Comparison of ENCODE assay signal across 10 mouse cellular contexts in genomic region chr5:128809406-128809805, GRCm38 (mm10).
DNase-seq lines count a peak whose midpoint lies in the region; ATAC-seq lines count a peak whose summit lies in the region.
"Had no signal": no experiment of that assay in that cellular context is flagged by ENCODE, and none has a peak within 500 bp of the region (broad histone marks: within the 10 kb centered on the region; RNA-seq: fewer than 3 reads in every experiment).

No protein-coding gene starts in this region.

- H3K36me3 ChIP-seq in midbrain, embryonic 10.5 days = no peaks in the 10 kb centered on the region
- H3K36me3 ChIP-seq in midbrain, embryonic 13.5 days = no peaks in the 10 kb centered on the region
- H3K36me3 ChIP-seq in embryonic facial prominence, embryonic 10.5 days (replicated peaks) = no peaks in the 10 kb centered on the region
- no peaks in the 10 kb centered on the region for H3K36me3 ChIP-seq in midbrain, embryonic 16.5 days (ENCODE audit: control insufficient read depth, insufficient read depth, low read length)
- H3K36me3 ChIP-seq: embryonic facial prominence, embryonic 15.5 days; limb, embryonic 13.5 days had no signal

- peaks cover 23% of the 10 kb centered on the region for H3K4me1 ChIP-seq in midbrain, embryonic 10.5 days
- peaks cover 31% of the 10 kb centered on the region for H3K4me1 ChIP-seq in midbrain, embryonic 13.5 days (replicated peaks)
- 0 out of 2 replicates have a peak, but pooled peaks cover 5% of the 10 kb centered on the region for H3K4me1 ChIP-seq in embryonic facial prominence, embryonic 10.5 days
- H3K4me1 ChIP-seq in midbrain, embryonic 16.5 days (ENCODE audit: control insufficient read depth, insufficient read depth, low read length) = peaks cover 13% of the 10 kb centered on the region
- H3K4me1 ChIP-seq: embryonic facial prominence, embryonic 15.5 days; limb, embryonic 13.5 days had no signal

- 53% methylated on average over 5 of the region's 5 CpGs for WGBS in midbrain, embryonic 10.5 days
- 48% methylated on average over 5 of the region's 5 CpGs for WGBS in midbrain, embryonic 13.5 days
- WGBS in embryonic facial prominence, embryonic 10.5 days = 51% methylated on average over 5 of the region's 5 CpGs
- WGBS in midbrain, embryonic 16.5 days = 50% methylated on average over 5 of the region's 5 CpGs

- H3K4me2 ChIP-seq in midbrain, embryonic 13.5 days (replicated peaks) = no peak overlapping the region
- no peak overlapping the region for H3K4me2 ChIP-seq in midbrain, embryonic 16.5 days (ENCODE audit: low read length)
- H3K4me2 ChIP-seq: embryonic facial prominence, embryonic 15.5 days; limb, embryonic 13.5 days had no signal

- peak overlapping the region; percentile 14; the same call in 1 of the 2 replicates for H3K27ac ChIP-seq in midbrain, embryonic 10.5 days (replicated peaks)
- no peak overlapping the region for H3K27ac ChIP-seq in midbrain, embryonic 13.5 days
- H3K27ac ChIP-seq in embryonic facial prominence, embryonic 10.5 days (replicated peaks) = no peak overlapping the region
- H3K27ac ChIP-seq in midbrain, embryonic 16.5 days (ENCODE audit: low read length) = peak overlapping the region; percentile 50
- H3K27ac ChIP-seq: embryonic facial prominence, embryonic 15.5 days; limb, embryonic 13.5 days had no signal

- no peaks in the 10 kb centered on the region for H3K27me3 ChIP-seq in midbrain, embryonic 10.5 days (ENCODE audit: low read depth, poor library complexity, severe bottlenecking)
- 0 out of 2 replicates have a peak, but pooled peaks cover 3% of the 10 kb centered on the region for H3K27me3 ChIP-seq in midbrain, embryonic 13.5 days
- peaks cover 15% of the 10 kb centered on the region for H3K27me3 ChIP-seq in embryonic facial prominence, embryonic 10.5 days (replicated peaks; ENCODE audit: low read depth, poor library complexity, severe bottlenecking)
- no peaks in the 10 kb centered on the region for H3K27me3 ChIP-seq in midbrain, embryonic 16.5 days (ENCODE audit: control insufficient read depth, insufficient read depth, low read depth, low read length)

- no peak overlapping the region for H3K4me3 ChIP-seq in midbrain, embryonic 10.5 days
- H3K4me3 ChIP-seq in midbrain, embryonic 13.5 days (replicated peaks) = no peak overlapping the region
- H3K4me3 ChIP-seq in embryonic facial prominence, embryonic 10.5 days = no peak overlapping the region
- no peak overlapping the region for H3K4me3 ChIP-seq in midbrain, embryonic 16.5 days (ENCODE audit: low read depth, low read length)
- H3K4me3 ChIP-seq: embryonic facial prominence, embryonic 15.5 days; limb, embryonic 13.5 days had no signal

- H3K9me3 ChIP-seq in midbrain, embryonic 10.5 days (replicated peaks) = no peaks in the 10 kb centered on the region
- H3K9me3 ChIP-seq in midbrain, embryonic 13.5 days = no peaks in the 10 kb centered on the region
- H3K9me3 ChIP-seq in embryonic facial prominence, embryonic 10.5 days = no peaks in the 10 kb centered on the region
- no peaks in the 10 kb centered on the region; the same call in 1 of the 2 replicates for H3K9me3 ChIP-seq in midbrain, embryonic 16.5 days (replicated peaks; ENCODE audit: control insufficient read depth, low read length, poor library complexity, severe bottlenecking)
- H3K9me3 ChIP-seq: embryonic facial prominence, embryonic 15.5 days had no signal

- H3K9ac ChIP-seq in midbrain, embryonic 13.5 days (replicated peaks) = no peak overlapping the region
- H3K9ac ChIP-seq in midbrain, embryonic 16.5 days (ENCODE audit: low read depth, low read length) = no peak overlapping the region
- H3K9ac ChIP-seq: embryonic facial prominence, embryonic 15.5 days; limb, embryonic 13.5 days had no signal

- peak; percentile 12; the same call in 1 of the 2 replicates for ATAC-seq in cerebellum, adult (ENCODE audit: insufficient number of reproducible peaks, low FRiP score, low TSS enrichment)
- no peak for ATAC-seq in midbrain, embryonic 13.5 days
- ATAC-seq in midbrain, embryonic 16.5 days = no peak

- no peak for DNase-seq in cerebellum, adult 11-12 months
- DNase-seq in midbrain, embryonic 10.5 days (ENCODE audit: low spot score) = peak; percentile 58
- peak; percentile 53 for DNase-seq in embryonic facial prominence, embryonic 10.5 days (ENCODE audit: low spot score)
- DNase-seq in c-Kit-positive CD71-positive TER-119-positive erythroid progenitor cells, embryonic 14.5 days (ENCODE audit: low spot score) = no peak
- DNase-seq in adipocyte (ENCODE audit: low spot score) = no peak

Comparison
In these comparisons a context has a peak if more than half of its experiments do, and no peak if none do; other contexts are left out.
1. H3K27ac ChIP-seq: peak in midbrain, embryonic 10.5 days (single experiment) and midbrain, embryonic 16.5 days (single experiment); none in midbrain, embryonic 13.5 days (single experiment) and embryonic facial prominence, embryonic 10.5 days (single experiment).
2. DNase-seq: peak in midbrain, embryonic 10.5 days (single experiment) and embryonic facial prominence, embryonic 10.5 days (single experiment); none in cerebellum, adult 11-12 months (single experiment), c-Kit-positive CD71-positive TER-119-positive erythroid progenitor cells, embryonic 14.5 days (single experiment) and adipocyte (single experiment).